Mouse (Mus musculus) lung, embryonic 16.5 days (tissue): ENCODE results near the gene Map7d1. TPM values are rescaled to one million over a fixed set of nuclear protein-coding genes. Genes with fewer than 3 reads are reported as not detected.

Source experiments
- ATAC-seq: fragments of 200-750 bp; cut with Nextera tagmentation; 2 replicates; pipeline ENCODE4 v1.8.0; 2017; ENCODE audit warnings: low read depth, mild to moderate bottlenecking, moderate library complexity
- H3K27ac ChIP-seq: fragments of 300-500 bp; sonication (generic); 2 replicates; pipeline ENCODE4 v1.5.1; 2014; ENCODE audit warnings: mild to moderate bottlenecking, control low read depth, low read length
- H3K27me3 ChIP-seq: fragments of 300-500 bp; sonication (generic); 2 replicates; pipeline ENCODE4 v1.6.1; 2014; ENCODE audit warnings: low read depth, low read length, mixed read lengths; ENCODE audit not compliant: control insufficient read depth, insufficient read depth
- H3K36me3 ChIP-seq: fragments of 300-500 bp; sonication (generic); 2 replicates; pipeline ENCODE4 v1.6.1; 2014; ENCODE audit warnings: low read length; ENCODE audit not compliant: control insufficient read depth, insufficient read depth
- H3K4me1 ChIP-seq: fragments of 300-500 bp; sonication (generic); replicated peaks from 2 replicates; pipeline ENCODE4 v1.6.1; 2014; ENCODE audit warnings: low read length, mixed read lengths; ENCODE audit not compliant: control insufficient read depth, insufficient read depth
- H3K4me2 ChIP-seq: fragments of 300-500 bp; sonication (generic); 2 replicates; pipeline ENCODE4 v1.6.1; 2014; ENCODE audit warnings: low read depth, low read length, control low read depth
- H3K4me3 ChIP-seq: fragments of 300-500 bp; sonication (generic); 2 replicates; pipeline ENCODE4 v1.5.1; 2014; ENCODE audit warnings: mild to moderate bottlenecking, low read length, control low read depth
- H3K9ac ChIP-seq: fragments of 300-500 bp; sonication (generic); 2 replicates; pipeline ENCODE4 v1.6.1; 2014; ENCODE audit warnings: low read length, control low read depth
- H3K9me3 ChIP-seq: fragments of 300-500 bp; sonication (generic); 2 replicates; pipeline ENCODE4 v1.6.1; 2016; ENCODE audit warnings: low read length; ENCODE audit not compliant: control insufficient read depth
- WGBS: fragments of 180-500 bp; shearing (Covaris S2); extraction: QIAGEN DNeasy Blood & Tissue Kit; methylation state at CpG from one replicate; pipeline ENCODE4 v1.1.7; 2014; 5-methylcytosine and 5-hydroxymethylcytosine counted together
- polyA plus RNA-seq: library from polyadenylated mRNA; unstranded; fragments of >200 nt; fragmentation: Nextera tagmentation; extraction: Ambion mirVana; gene quantifications from 2 replicates; pipeline ENCODE4 v1.2.1, GENCODE M21; 2015

The Map7d1 gene
- 26.0 and 26.9 TPM in 2 replicates for polyA plus RNA-seq

DNA sequence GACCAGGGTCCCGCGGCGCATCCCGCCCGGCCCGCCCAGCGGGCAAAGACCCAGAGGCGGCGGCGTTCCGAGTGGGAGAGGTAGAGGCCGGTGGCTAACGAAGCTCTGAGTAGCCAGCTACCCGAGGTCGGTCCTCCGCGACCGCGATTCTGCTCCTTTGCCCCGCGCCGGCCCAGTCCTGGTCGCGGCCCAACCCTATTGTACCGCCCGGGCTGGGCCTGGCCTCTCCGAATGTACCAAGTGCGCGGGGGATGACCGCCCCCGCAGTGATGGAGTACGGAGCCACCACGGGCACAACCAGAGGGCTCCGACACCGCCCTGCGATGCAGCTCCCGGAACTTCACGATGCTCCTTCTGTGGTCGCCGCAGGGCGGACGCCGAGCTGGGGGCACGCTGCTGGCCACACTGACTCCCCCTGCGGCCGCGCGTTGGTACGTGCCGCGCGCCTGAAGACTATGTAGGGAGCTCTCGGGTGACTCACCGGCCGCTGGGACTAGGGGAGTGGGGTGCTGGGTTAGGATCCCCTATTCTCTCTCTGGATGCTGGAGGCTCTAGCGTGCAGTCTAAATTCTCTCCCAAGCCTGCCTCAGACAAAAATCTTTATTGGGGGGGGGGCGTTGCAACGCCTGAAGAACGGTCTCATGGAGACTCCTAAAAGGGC lies at the start of gene Map7d1:
Gene Map7d1 (minus strand): TSS at position 213 of the 661 bp plus-strand sequence.
- Histone ChIP-seq H3K9ac (peak within 1 kb of the TSS; percentile 98), H3K27me3 (no peaks in the 10 kb centered on the region), H3K9me3 (no peaks in the 10 kb centered on the region), H3K27ac (peak within 1 kb of the TSS; percentile 88), H3K4me2 (peak within 1 kb of the TSS; percentile 92), H3K4me1 (peaks cover 62% of the 10 kb centered on the region), H3K36me3 (no peaks in the 10 kb centered on the region), H3K4me3 (peak within 1 kb of the TSS; percentile 97)
- peak; percentile 79 for ATAC-seq
- WGBS = under 1% methylated on average over 48 of the region's 59 CpGs

DNA sequence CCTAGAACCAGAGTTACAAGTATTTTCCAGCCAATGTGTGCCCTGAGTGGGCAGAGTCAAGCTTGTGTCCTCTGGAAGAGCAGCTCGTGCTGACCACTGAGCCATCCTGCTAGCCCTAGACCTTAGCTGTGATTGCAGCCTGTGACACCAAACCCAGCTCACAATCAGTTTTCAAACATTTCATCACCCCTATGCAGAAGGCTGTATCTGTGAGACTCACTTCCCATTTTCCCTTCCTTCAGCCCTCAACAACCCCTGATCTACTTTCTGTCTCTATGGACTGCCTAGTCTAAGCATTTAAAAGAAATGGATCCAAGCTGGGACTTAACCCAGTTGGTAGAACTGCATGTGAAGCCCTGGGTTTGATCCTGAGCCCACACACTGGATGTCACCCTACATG lies 49.3 kb upstream of the Map7d1 start:
- H3K9me3 ChIP-seq = peaks cover 2% of the 10 kb centered on the region; the same call in 1 of the 2 replicates
- H3K4me2 ChIP-seq = no peak overlapping the region
- 80% methylated on average over 1 of the region's 1 CpGs for WGBS
- no peaks in the 10 kb centered on the region for H3K36me3 ChIP-seq
- no peak overlapping the region for H3K27ac ChIP-seq
- ATAC-seq = no peak
- no peak overlapping the region for H3K4me3 ChIP-seq
- no peak overlapping the region for H3K9ac ChIP-seq
- peaks cover 25% of the 10 kb centered on the region for H3K27me3 ChIP-seq
- peaks cover 16% of the 10 kb centered on the region for H3K4me1 ChIP-seq

DNA sequence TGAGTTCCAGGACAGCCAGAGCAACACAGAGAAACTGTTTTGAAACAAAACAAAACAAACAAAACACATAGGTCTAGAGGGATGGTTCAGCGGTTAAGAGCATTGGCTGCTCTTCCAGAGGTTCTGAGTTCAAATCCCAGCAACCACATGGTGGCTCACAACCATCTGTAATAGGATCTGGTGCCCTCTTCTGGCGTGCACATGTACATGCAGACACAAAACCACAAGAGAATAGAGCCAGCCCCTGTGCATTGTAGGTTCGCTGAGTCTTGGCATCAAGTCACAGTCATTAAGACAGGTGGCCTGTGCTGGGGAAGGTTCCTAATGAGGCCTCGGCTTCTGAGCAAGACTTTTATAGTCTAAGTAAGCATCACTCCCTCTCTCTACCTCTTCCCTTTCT lies 47.7 kb upstream of the Map7d1 start:
- Histone ChIP-seq H3K27ac (no peak overlapping the region), H3K4me1 (peaks cover 12% of the 10 kb centered on the region), H3K27me3 (peaks cover 34% of the 10 kb centered on the region), H3K4me3 (no peak overlapping the region), H3K36me3 (no peaks in the 10 kb centered on the region), H3K9ac (no peak overlapping the region), H3K4me2 (no peak overlapping the region), H3K9me3 (peaks cover 2% of the 10 kb centered on the region; the same call in 1 of the 2 replicates)
- ATAC-seq = no peak
- 59% methylated on average over 4 of the region's 4 CpGs for WGBS

DNA sequence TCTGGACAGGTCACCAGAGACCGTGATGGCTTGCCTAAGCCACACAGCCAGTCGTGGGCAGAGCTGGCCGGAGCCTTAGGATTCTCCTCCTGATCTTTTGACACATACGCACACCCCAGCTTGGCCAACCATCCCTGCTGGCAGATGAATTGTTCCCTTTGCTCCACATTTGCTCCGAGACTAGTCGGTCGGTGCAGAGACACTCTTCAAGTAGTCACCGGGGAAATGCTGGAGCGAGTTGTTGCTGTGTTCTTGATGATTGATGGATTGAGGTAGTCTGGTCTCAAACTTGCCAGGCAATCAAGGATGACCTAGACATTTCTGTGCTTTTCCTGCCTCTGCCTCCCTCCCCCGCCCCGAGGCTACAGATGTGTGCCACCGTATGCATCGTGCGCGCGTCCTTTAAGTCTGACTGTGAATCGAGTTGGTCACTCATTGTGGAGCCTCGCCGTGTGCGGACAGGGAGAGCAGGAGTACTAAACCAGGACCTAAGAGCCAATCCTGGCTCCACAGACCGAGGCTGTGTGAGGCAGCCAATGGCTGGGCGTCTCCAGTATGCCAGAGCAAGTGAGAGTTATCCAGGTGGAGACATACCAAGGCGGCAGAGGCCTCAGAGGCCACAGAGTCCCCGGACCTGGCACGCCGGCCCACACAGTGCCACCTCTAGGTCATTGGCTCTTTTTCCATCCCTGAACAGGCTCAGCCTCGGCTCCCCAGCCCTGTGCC lies 45.6 kb upstream of the Map7d1 start:
- no peak for ATAC-seq
- H3K9me3 ChIP-seq = peaks cover 2% of the 10 kb centered on the region; the same call in 1 of the 2 replicates
- peak overlapping the region; percentile 50 for H3K4me3 ChIP-seq
- H3K4me1 ChIP-seq = peaks cover 16% of the 10 kb centered on the region
- no peaks in the 10 kb centered on the region for H3K36me3 ChIP-seq
- peak overlapping the region; percentile 79 for H3K4me2 ChIP-seq
- peak overlapping the region; percentile 51 for H3K9ac ChIP-seq
- no peak overlapping the region for H3K27ac ChIP-seq
- WGBS = 12% methylated on average over 27 of the region's 27 CpGs
- peaks cover 34% of the 10 kb centered on the region for H3K27me3 ChIP-seq

DNA sequence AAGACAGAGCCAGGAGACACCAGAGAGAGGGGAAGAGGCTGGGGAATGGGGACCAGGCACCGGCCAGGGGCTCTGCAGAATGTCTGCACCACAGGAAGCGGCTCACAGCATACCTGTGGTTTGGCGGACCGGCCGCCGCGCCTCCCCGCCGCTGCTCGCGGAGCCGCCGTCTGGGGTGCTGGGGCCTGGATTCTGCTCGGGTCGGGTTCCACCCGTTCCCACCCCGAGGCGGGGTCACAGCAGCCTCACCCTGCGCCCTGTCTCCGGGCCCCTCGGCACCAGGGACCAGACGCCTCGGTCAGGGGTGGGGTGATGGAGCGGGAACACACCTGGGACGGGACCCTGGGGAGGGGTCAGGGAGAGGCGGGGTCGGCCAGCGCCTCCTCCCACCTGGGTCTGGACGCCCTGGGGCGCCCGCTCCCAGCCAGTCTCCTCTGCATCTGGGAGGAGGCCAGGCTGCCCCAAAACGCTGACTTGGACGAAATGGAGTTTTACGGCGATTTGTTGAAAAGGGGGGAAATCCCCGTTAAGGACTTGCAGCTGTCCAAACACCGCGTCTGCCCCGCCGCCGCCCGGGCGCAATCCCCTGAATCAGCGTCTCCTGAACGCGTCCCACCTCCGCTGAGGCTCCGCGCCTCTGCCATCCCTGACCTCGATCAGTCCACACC lies 44.9 kb upstream of the Map7d1 start:
- H3K27me3 ChIP-seq = peaks cover 37% of the 10 kb centered on the region
- 0 out of 2 replicates have a peak, but pooled peaks have one; percentile 16 for ATAC-seq
- H3K4me2 ChIP-seq = peak overlapping the region; percentile 79
- H3K4me1 ChIP-seq = peaks cover 22% of the 10 kb centered on the region
- H3K9ac ChIP-seq = peak overlapping the region; percentile 51
- peak overlapping the region; percentile 50 for H3K4me3 ChIP-seq
- H3K36me3 ChIP-seq = no peaks in the 10 kb centered on the region
- H3K9me3 ChIP-seq = peaks cover 2% of the 10 kb centered on the region; the same call in 1 of the 2 replicates
- no peak overlapping the region for H3K27ac ChIP-seq
- 1% methylated on average over 47 of the region's 50 CpGs for whole genome bisulfite sequencing

DNA sequence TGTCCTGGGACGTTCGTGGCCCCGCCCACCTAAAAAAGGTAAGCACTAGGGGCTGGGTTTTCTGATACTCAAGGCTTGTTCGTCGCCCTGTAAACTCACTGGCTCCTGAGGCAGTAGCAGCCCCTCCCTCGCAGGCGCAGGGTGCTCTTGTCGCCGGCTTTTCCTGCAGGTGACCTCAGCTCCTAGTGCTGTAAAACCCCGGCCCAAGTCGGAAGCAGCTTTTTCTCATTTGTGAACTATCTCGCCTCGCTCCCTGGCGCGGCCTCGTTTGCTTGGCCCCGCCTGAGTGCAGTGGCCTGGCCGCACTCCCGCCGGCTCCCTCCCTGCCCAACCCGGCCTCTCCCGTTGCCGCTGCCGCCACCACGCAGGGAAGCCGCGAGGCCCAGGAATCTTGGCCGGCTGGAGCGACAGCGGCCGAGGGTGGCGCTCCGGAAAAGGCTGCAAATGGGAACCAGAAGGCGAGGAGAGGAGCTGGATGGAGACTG lies 40.5 kb upstream of the Map7d1 start:
- Histone ChIP-seq H3K4me2 (peak overlapping the region; percentile 68), H3K27ac (peak overlapping the region; percentile 37; the same call in 1 of the 2 replicates), H3K9ac (peak overlapping the region; percentile 46), H3K4me3 (peak overlapping the region; percentile 43), H3K27me3 (peaks cover 25% of the 10 kb centered on the region), H3K4me1 (peaks cover 20% of the 10 kb centered on the region), H3K9me3 (no peaks in the 10 kb centered on the region), H3K36me3 (no peaks in the 10 kb centered on the region)
- ATAC-seq = peak; percentile 71
- 2% methylated on average over 34 of the region's 34 CpGs for WGBS

DNA sequence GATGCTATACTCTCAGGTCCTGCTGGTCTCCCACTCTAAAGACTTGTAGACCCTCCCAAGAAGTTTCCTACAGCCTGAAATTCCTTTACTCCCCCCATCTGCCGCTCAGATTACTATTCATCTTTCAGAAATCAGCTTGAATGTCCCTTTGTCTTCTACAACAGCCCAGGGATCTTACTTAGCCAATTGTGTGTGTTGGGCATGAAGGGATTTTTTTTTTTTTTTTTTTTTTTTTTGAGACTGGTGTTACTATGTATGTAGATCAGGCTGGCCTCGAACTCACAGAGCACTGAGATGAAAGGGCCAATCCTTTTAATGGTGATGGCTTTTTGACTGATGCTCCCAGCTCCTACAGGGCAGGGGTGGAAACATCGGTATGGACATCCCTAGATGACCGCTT lies 39.8 kb upstream of the Map7d1 start:
- ATAC-seq = no peak
- Histone ChIP-seq H3K4me1 (peaks cover 15% of the 10 kb centered on the region), H3K4me3 (no peak overlapping the region), H3K27ac (no peak overlapping the region), H3K27me3 (peaks cover 18% of the 10 kb centered on the region), H3K9me3 (no peaks in the 10 kb centered on the region), H3K9ac (no peak overlapping the region), H3K4me2 (0 out of 2 replicates have a peak overlapping the region, but pooled peaks have one; percentile 68), H3K36me3 (no peaks in the 10 kb centered on the region)
- 41% methylated on average over 4 of the region's 4 CpGs for WGBS

DNA sequence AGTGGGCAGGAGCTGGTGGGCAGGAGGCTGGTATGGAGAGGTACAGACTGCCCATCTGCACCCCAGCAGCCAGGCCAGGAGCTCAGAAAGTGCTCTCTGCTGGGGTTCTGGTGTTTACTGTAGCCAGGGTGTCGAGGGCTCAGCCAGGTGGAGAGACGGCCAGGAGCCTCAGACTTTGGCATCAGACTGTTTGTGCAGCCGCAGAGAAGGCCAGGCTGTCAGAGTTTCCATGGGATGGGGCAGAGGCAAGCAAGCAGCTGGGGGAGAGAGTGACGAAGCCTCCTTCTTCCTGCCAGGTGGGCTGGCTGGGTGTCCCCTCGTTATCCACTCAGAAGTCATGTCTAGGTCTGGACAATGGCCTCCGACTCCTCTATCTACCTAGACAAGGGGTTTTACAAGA lies 39.0 kb upstream of the Map7d1 start:
- H3K4me2 ChIP-seq = no peak overlapping the region
- peaks cover 10% of the 10 kb centered on the region for H3K27me3 ChIP-seq
- no peaks in the 10 kb centered on the region for H3K9me3 ChIP-seq
- ATAC-seq = no peak
- H3K27ac ChIP-seq = no peak overlapping the region
- no peak overlapping the region for H3K9ac ChIP-seq
- WGBS = 55% methylated on average over 6 of the region's 6 CpGs
- peaks cover 12% of the 10 kb centered on the region; the same call in 1 of the 2 replicates for H3K4me1 ChIP-seq
- no peaks in the 10 kb centered on the region for H3K36me3 ChIP-seq
- H3K4me3 ChIP-seq = no peak overlapping the region

DNA sequence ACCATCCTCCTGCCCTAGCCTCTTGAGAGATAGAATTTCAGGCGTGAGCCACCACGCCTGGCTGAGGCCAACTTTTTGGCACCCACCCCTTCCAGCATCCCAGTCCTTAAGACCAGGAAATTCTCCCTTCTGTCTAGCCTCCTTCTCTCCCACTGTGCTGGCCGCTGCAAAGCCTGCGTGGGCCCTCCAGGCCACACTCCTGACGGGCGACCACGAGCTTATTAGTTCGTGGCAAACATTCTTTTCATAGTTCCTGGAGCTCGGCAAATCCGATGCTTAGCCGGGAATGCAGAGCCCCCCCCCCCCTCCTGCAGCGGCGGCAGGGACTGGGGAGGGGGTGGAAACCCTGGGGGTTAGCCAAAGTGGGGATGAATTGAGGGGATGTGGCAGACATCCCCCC lies 35.1 kb upstream of the Map7d1 start:
- Histone ChIP-seq H3K9ac (peak overlapping the region; percentile 25; the same call in 1 of the 2 replicates), H3K9me3 (no peaks in the 10 kb centered on the region), H3K4me2 (no peak overlapping the region), H3K4me3 (no peak overlapping the region), H3K27me3 (peaks cover 21% of the 10 kb centered on the region), H3K36me3 (no peaks in the 10 kb centered on the region), H3K4me1 (peaks cover 11% of the 10 kb centered on the region; the same call in 1 of the 2 replicates), H3K27ac (no peak overlapping the region)
- WGBS = 13% methylated on average over 13 of the region's 13 CpGs
- no peak for ATAC-seq
